Mouse (Mus musculus): Measurements from ENCODE around the gene Pdzrn3. TPM values are rescaled to one million over a fixed set of nuclear protein-coding genes. Genes with fewer than 3 reads are reported as not detected.

The Pdzrn3 gene
- total RNA-seq, 2 experiments from 2014 or later = 50.4 to 53.3 TPM

- no peak for DNase-seq (ENCODE audit: low spot score in 2 of 2)
- intact Hi-C loops (cut with DNase I) = no loop called here
These were observed 144.0 kb downstream of the Pdzrn3 start for GRCm38 (mm10) chr6:101233680-101234079.

- intact Hi-C loops (cut with DNase I) = no loop called here
- no peak for DNase-seq (ENCODE audit: low spot score in 2 of 2)
These were observed 150.3 kb downstream of the Pdzrn3 start for GRCm38 (mm10) chr6:101227294-101227855.

- DNase-seq (ENCODE audit: low spot score in 2 of 2) = no peak
- intact Hi-C loops (cut with DNase I) = loop anchor here (5.0 kb wide), 1 partner anchor 42 kb away; no protein-coding TSS in a partner anchor
These were observed 157.4 kb downstream of the Pdzrn3 start for GRCm38 (mm10) chr6:101220307-101220706.

- no peak for DNase-seq (ENCODE audit: low spot score in 2 of 2)
- intact Hi-C loops (cut with DNase I) = no loop called here
These were observed 158.7 kb downstream of the Pdzrn3 start for GRCm38 (mm10) chr6:101219004-101219403.

GRCm38 (mm10) chr6:101218197-101218596 is 159.5 kb downstream of the Pdzrn3 start:
- no peak for DNase-seq (ENCODE audit: low spot score in 2 of 2)
- intact Hi-C loops (cut with DNase I) = no loop called here

- no peak for DNase-seq (ENCODE audit: low spot score in 2 of 2)
- intact Hi-C loops (cut with DNase I) = no loop called here
These were observed 159.9 kb downstream of the Pdzrn3 start for GRCm38 (mm10) chr6:101217756-101218155.

- intact Hi-C loops (cut with DNase I) = no loop called here
- DNase-seq (ENCODE audit: low spot score in 2 of 2) = peak in 1 of 2 experiments; percentile 37
These were observed 162.3 kb downstream of the Pdzrn3 start for GRCm38 (mm10) chr6:101215436-101215791.

GRCm38 (mm10) chr6:101214734-101215435 is 162.8 kb downstream of the Pdzrn3 start:
- intact Hi-C loops (cut with DNase I) = no loop called here
- DNase-seq (ENCODE audit: low spot score in 2 of 2) = no peak

GRCm38 (mm10) chr6:101213066-101213465 is 164.6 kb downstream of the Pdzrn3 start:
- intact Hi-C loops (cut with DNase I) = no loop called here
- DNase-seq (ENCODE audit: low spot score in 2 of 2) = no peak

GRCm38 (mm10) chr6:101212086-101212485 is 165.6 kb downstream of the Pdzrn3 start:
- no peak for DNase-seq (ENCODE audit: low spot score in 2 of 2)
- intact Hi-C loops (cut with DNase I) = no loop called here

GRCm38 (mm10) chr6:101211361-101211841 is 166.3 kb downstream of the Pdzrn3 start:
- intact Hi-C loops (cut with DNase I) = no loop called here
- peak in 1 of 2 experiments; percentile 26 for DNase-seq (ENCODE audit: low spot score in 2 of 2)

GRCm38 (mm10) chr6:101198943-101199298 is 178.8 kb downstream of the Pdzrn3 start:
- peak; percentile 60 to 79 for DNase-seq (ENCODE audit: low spot score in 2 of 2)

GRCm38 (mm10) chr6:101198284-101198942 is 179.3 kb downstream of the Pdzrn3 start:
- DNase-seq (ENCODE audit: low spot score in 2 of 2) = peak in 1 of 2 experiments; percentile 40
- intact Hi-C loops (cut with DNase I) = loop anchor here (2.0 to 5.0 kb wide), 3 partner anchors 48 to 526 kb away; partner anchors contain the start of gene Shq1

More at GRCm38 (mm10) chr6:101198943-101199298, 178.8 kb downstream of the Pdzrn3 start:
- intact Hi-C loops (cut with DNase I) = loop anchor here (2.0 to 5.0 kb wide), 3 partner anchors 48 to 527 kb away; partner anchors contain the start of gene Shq1

- DNase-seq (ENCODE audit: low spot score in 2 of 2) = peak; percentile 85 to 91
- intact Hi-C loops (cut with DNase I) = loop anchor here (1.0 to 5.0 kb wide), 4 partner anchors 49 to 525 kb away; partner anchors contain the start of gene Shq1
These were observed 180.1 kb downstream of the Pdzrn3 start for GRCm38 (mm10) chr6:101197642-101198041.

GRCm38 (mm10) chr6:101195891-101196290 is 181.8 kb downstream of the Pdzrn3 start:
- intact Hi-C loops (cut with DNase I) = loop anchor here (5.0 kb wide), 2 partner anchors 66 to 524 kb away; partner anchors contain the start of gene Shq1
- DNase-seq (ENCODE audit: low spot score in 2 of 2) = no peak

- intact Hi-C loops (cut with DNase I) = no loop called here
- DNase-seq (ENCODE audit: low spot score in 2 of 2) = no peak
These were observed 183.2 kb downstream of the Pdzrn3 start for GRCm38 (mm10) chr6:101194386-101194925.

- DNase-seq (ENCODE audit: low spot score in 2 of 2) = peak; percentile 56 to 70
- intact Hi-C loops (cut with DNase I) = no loop called here
These were observed 186.1 kb downstream of the Pdzrn3 start for GRCm38 (mm10) chr6:101191576-101191975.

- peak in 1 of 2 experiments; percentile 18 for DNase-seq (ENCODE audit: low spot score in 2 of 2)
- intact Hi-C loops (cut with DNase I) = no loop called here
These were observed 190.4 kb downstream of the Pdzrn3 start for GRCm38 (mm10) chr6:101187322-101187721.

- no peak for DNase-seq (ENCODE audit: low spot score in 2 of 2)
These were observed 190.8 kb downstream of the Pdzrn3 start for GRCm38 (mm10) chr6:101186887-101187286.

More at GRCm38 (mm10) chr6:101186887-101187286, 190.8 kb downstream of the Pdzrn3 start:
- intact Hi-C loops (cut with DNase I) = no loop called here
